Mouse (Mus musculus): ENCODE measurements around the gene Ccdc102a.
A peak's percentile ranks its signal among the peaks of the same experiment; 100 is the strongest.

DNA sequence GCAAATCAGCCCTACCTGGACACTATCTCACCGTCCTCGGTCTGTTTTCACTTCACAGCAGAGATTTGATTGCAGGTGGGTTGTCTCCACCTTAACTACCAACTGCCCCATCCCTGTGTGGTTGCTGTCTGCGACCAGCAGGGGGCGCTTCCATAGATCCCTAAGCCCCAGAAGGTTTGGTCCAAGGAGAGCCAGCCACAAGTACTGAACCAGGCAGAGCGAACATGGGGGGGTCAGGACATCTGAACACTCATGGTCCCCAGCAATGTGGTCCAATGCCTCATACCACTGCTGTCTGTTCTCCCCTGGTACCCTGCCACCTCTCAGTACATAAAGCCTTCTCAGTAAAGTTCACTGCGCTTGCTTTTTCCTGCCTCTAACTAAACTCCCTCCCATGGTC is 43.5 kb downstream of the Ccdc102a start:
- TF ChIP-seq CTCF (IDR thresholded peaks at IDR 0.05; ENCODE audit: low read depth, low read length) (peak; percentile 91), POLR2A (IDR thresholded peaks at IDR 0.05; ENCODE audit: extremely low read depth, insufficient read depth, low read length) (no peak)

Measured in liver, adult 2 months (tissue).